Mouse (Mus musculus): ENCODE data around the gene Gm49721. TPM values are rescaled to one million over a fixed set of nuclear protein-coding genes. Genes with fewer than 3 reads are reported as not detected.
A peak's percentile ranks its signal among the peaks of the same experiment; 100 is the strongest.
"Not testable (repeated sequence)": the region's sequence is repeated elsewhere in the genome, so short reads cannot be mapped to it uniquely, and the experiment has no call there.

Gene Gm49721
- polyA plus RNA-seq, 1 experiment from 2014 or later: 0.45 TPM

GRCm38 (mm10) chr17:7068997-7069539 is 90.4 kb downstream of the Gm49721 start:
- H3K4me1 ChIP-seq; H3K4me3 ChIP-seq; H3K9me3 ChIP-seq (replicated peaks); DNase-seq (ENCODE audit: low spot score); H3K27me3 ChIP-seq (ENCODE audit: low read depth, poor library complexity, severe bottlenecking); H3K36me3 ChIP-seq; H3K27ac ChIP-seq: not testable (repeated sequence)
- 70% methylated on average over 3 of the region's 4 CpGs for WGBS

GRCm38 (mm10) chr17:7069561-7070240 is 91.0 kb downstream of the Gm49721 start:
- DNase-seq (ENCODE audit: low spot score); H3K9me3 ChIP-seq (replicated peaks); H3K27me3 ChIP-seq (ENCODE audit: low read depth, poor library complexity, severe bottlenecking); H3K36me3 ChIP-seq; H3K4me3 ChIP-seq; H3K27ac ChIP-seq; H3K4me1 ChIP-seq: not testable (repeated sequence)
- WGBS: 87% methylated on average over 6 of the region's 7 CpGs

- H3K9me3 ChIP-seq (replicated peaks); H3K4me3 ChIP-seq; H3K27me3 ChIP-seq (ENCODE audit: low read depth, poor library complexity, severe bottlenecking); H3K4me1 ChIP-seq; H3K27ac ChIP-seq; H3K36me3 ChIP-seq: not testable (repeated sequence)
- 60% methylated on average over 3 of the region's 3 CpGs for WGBS
- DNase-seq (ENCODE audit: low spot score): peak; percentile 44
These were observed 95.8 kb downstream of the Gm49721 start for GRCm38 (mm10) chr17:7074494-7074893.

- H3K9me3 ChIP-seq (replicated peaks); H3K27ac ChIP-seq; H3K4me3 ChIP-seq; H3K4me1 ChIP-seq; H3K36me3 ChIP-seq; H3K27me3 ChIP-seq (ENCODE audit: low read depth, poor library complexity, severe bottlenecking); DNase-seq (ENCODE audit: low spot score): not testable (repeated sequence)
- WGBS: 91% methylated on average over 5 of the region's 6 CpGs
These were observed 96.8 kb downstream of the Gm49721 start for GRCm38 (mm10) chr17:7075519-7075918.

GRCm38 (mm10) chr17:7079558-7079957 is 100.9 kb downstream of the Gm49721 start:
- not testable (repeated sequence) for H3K4me3 ChIP-seq; DNase-seq (ENCODE audit: low spot score); H3K36me3 ChIP-seq; H3K4me1 ChIP-seq; H3K27ac ChIP-seq; H3K9me3 ChIP-seq (replicated peaks); H3K27me3 ChIP-seq (ENCODE audit: low read depth, poor library complexity, severe bottlenecking)
- 8% methylated on average over 1 of the region's 4 CpGs for WGBS

- 100% methylated on average over 1 of the region's 5 CpGs for WGBS
- not testable (repeated sequence) for H3K27me3 ChIP-seq (ENCODE audit: low read depth, poor library complexity, severe bottlenecking)
These were observed 105.8 kb downstream of the Gm49721 start for GRCm38 (mm10) chr17:7084523-7084922.

GRCm38 (mm10) chr17:7085469-7086168 is 106.9 kb downstream of the Gm49721 start:
- WGBS: no CpG with 5 or more reads among the region's 12 CpGs
- H3K9me3 ChIP-seq (replicated peaks); H3K4me1 ChIP-seq; H3K27ac ChIP-seq; H3K4me3 ChIP-seq; H3K36me3 ChIP-seq; H3K27me3 ChIP-seq (ENCODE audit: low read depth, poor library complexity, severe bottlenecking); DNase-seq (ENCODE audit: low spot score): not testable (repeated sequence)

More at GRCm38 (mm10) chr17:7084523-7084922, 105.8 kb downstream of the Gm49721 start:
- H3K27ac ChIP-seq; H3K4me1 ChIP-seq; H3K36me3 ChIP-seq; H3K9me3 ChIP-seq (replicated peaks); H3K4me3 ChIP-seq; DNase-seq (ENCODE audit: low spot score): not testable (repeated sequence)

GRCm38 (mm10) chr17:7086836-7087235 is 108.1 kb downstream of the Gm49721 start:
- H3K27me3 ChIP-seq (ENCODE audit: low read depth, poor library complexity, severe bottlenecking); H3K27ac ChIP-seq; H3K4me3 ChIP-seq; H3K9me3 ChIP-seq (replicated peaks); H3K36me3 ChIP-seq; H3K4me1 ChIP-seq: not testable (repeated sequence)
- DNase-seq (ENCODE audit: low spot score): peak; percentile 30
- 64% methylated on average over 6 of the region's 8 CpGs for WGBS

Other genes starting within 250 kb of the Gm49721 start
- 24.8 and 26.2 TPM in 2 replicates for gene Ezr, start 196.1 kb upstream of the Gm49721 start, polyA plus RNA-seq (2016; fragmentation: Nextera tagmentation; extraction: Ambion mirVana)
- gene Rsph3b, start 30.2 kb upstream of the Gm49721 start, polyA plus RNA-seq (2016; fragmentation: Nextera tagmentation; extraction: Ambion mirVana): 23.8 and 32.1 TPM in 2 replicates
- gene Tagap1, start 17.7 kb upstream of the Gm49721 start, polyA plus RNA-seq (2016; fragmentation: Nextera tagmentation; extraction: Ambion mirVana): 54.8 and 59.2 TPM in 2 replicates
- 175 and 183 TPM in 2 replicates for gene Rnaset2b, start 8.3 kb upstream of the Gm49721 start, polyA plus RNA-seq (2016; fragmentation: Nextera tagmentation; extraction: Ambion mirVana)
- gene Gm1604a, start 46.7 kb downstream of the Gm49721 start, polyA plus RNA-seq (2016; fragmentation: Nextera tagmentation; extraction: Ambion mirVana): not detected in 2 replicates
- 25.2 and 26.3 TPM in 2 replicates for gene Rps6ka2, start 191.2 kb downstream of the Gm49721 start, polyA plus RNA-seq (2016; fragmentation: Nextera tagmentation; extraction: Ambion mirVana)

Measured in limb, embryonic 10.5 days (tissue).